Mouse (Mus musculus): ENCODE results near the gene Grid2ip.
A peak's percentile ranks its signal among the peaks of the same experiment; 100 is the strongest.

DNA sequence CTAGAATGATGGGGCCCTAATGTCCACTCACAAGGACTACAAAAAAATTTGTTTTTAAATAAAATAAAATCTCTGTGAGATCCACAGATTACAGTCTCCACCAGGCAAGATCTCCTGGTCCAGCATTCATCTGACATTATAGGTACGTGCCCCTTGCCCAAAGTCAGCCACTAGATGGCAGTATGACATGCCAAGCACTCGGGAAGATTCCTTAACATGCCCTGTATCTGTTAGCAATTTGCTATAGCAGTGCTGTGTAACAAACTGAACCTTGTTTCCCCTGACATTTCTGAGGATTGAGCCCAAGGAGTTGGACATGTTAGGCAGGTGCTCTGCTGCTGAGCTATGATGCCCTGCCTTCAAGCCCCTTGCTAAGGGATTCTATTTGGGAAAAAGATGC is 38.5 kb downstream of the Grid2ip start:
- TF ChIP-seq CTCF (conservative IDR thresholded peaks at IDR 0.05; ENCODE audit: low read length) (peak; percentile 84), NANOG (IDR thresholded peaks at IDR 0.05; ENCODE audit: borderline replicate concordance, low read length) (no peak), POU5F1 (IDR thresholded peaks at IDR 0.05; ENCODE audit: borderline replicate concordance, low read length) (no peak)
